Mouse (Mus musculus) c-Kit-positive CD71-positive TER-119-negative erythroid progenitor cells, embryonic 14.5 days (primary cell): ENCODE measurements at regions not wholly inside any gene's neighbourhood (a gene's known extent, or its start where the extent isn't known, plus 50 kb on each side); places are given as distances from the start of the nearest gene placed in this dataset.

Experiments
- DNase-seq: peaks from one replicate; pipeline ENCODE4 v3.0.0-alpha.2; 2013; ENCODE audit warnings: low read depth

DNA sequence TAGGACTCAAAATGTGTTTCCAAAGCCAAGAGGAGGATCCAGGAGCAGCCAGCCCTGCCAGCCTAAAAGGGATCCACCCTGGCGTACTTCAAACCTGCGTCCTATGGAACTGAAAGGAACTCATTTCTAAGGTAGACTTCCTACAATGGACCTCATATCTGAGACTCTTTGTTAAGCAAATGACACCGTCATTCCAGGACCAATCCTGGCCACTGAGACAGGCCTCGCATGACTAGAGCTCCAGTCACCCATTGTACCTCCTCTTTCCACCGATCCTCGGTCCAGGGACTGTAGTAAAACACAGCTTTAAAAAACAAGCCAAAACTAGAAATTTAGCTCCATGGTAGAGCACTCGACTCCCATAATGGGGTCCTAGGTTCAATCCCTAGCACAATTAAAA, 110.4 kb upstream of the Zdhhc25 start:
- DNase-seq = no peak

DNA sequence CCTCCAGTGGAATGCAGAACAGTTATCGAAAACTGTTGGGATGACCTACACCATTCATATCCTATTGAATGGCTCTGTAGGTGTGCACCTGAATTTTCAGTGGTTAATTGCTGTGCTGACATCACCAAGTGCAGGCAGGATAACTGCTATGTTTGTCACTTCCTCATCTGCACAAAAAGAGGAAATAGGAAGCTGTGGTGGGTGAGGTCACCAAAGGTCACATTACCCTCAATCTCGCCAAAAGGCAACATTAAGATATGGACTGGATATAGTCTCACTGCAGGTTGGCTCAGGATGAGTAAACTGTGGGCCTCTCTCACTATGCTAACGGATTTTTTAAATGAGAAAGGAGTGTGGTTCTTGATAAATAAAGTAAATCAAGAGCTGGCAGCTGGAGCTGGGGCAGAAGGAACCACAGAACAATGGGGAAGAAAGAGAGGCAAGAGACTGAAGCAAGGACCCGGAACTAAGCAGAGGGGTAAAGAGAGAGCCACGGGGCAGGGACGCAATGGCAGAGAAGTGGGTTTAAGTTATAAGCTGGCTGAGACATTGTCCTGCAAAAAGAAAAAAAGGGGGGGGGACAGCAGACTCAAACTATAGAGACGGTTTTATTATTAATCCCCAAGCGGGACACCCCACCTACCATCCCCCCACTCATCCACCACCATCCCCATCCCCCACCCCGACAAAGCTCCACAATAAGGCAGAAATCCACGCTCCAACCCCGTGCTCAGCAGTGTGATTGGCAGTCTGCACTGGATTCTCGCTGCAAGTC, 109.6 kb upstream of the Zdhhc25 start:
- DNase-seq = no peak

DNA sequence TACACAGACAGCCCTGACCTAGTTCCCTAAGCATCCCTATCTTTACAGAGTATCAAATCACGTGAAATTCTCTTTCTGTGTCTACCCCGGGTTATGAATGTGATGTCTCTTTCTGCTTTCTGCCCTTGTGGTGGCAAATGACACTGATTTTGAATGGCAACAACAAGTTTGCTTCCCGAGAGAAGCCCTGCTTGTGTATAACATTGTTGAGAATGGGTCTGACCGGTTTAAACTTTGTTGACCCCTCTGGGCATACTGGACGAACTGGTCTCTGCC, 109.1 kb upstream of the Zdhhc25 start:
- DNase-seq = no peak

GRCm38 (mm10) chr15:88497957-88498356, 102.1 kb upstream of the Zdhhc25 start:
- DNase-seq = no peak

- DNase-seq = no peak
Measured at GRCm38 (mm10) chr15:88502311-88502710, 97.8 kb upstream of the Zdhhc25 start.

DNA sequence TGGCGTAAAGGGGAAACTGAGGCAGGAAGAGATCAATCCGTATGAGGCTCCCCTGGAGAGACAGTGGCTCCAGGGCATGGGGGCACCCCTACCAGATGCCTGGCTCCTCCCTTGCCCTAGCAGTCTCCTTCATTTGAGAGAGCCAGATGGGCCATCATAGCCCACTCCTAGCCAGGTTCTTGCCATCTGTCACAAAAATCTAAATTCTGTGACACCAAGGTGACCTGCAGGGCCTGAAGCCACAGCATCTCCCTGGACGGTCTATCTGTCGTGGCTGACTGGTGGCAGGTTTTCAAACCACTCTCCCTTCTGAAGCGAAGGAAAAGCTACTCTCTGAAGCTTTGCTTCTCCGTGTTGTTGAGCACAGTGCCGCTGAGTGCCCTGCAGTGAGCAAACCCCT, 96.2 kb upstream of the Zdhhc25 start:
- DNase-seq = no peak

DNA sequence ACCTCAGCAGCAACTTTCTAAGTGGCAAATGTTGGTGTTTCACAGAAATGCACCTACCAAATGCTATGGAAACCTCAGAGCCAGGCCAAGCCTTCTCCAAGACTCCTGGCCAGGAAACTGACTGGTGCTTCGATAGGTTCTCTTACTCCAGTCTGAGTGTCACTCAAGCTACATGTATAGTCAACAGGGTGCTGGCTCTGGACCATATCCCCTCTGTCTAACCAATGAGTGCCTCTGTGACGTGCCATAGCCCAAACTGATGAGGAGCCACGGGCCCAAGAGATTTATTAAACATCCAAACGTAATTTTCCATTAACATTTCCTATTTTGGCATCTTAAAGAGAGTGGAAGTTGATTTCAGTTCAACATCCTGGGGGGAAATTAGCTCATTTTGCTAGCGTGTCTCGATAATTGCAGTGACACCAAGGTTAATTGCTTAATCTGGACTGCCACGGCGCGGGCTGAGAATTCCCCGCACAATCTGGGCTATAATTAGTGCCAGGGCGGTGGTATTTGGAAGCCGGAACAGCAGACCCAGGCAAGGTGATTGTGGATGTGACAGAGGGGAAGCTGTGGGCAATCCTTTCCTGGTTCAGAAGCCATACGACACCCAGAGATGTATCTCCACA, 94.5 kb upstream of the Zdhhc25 start:
- no peak for DNase-seq

- no peak for DNase-seq
Measured at GRCm38 (mm10) chr15:88507886-88508285, 92.2 kb upstream of the Zdhhc25 start.

GRCm38 (mm10) chr15:88508971-88509370, 91.1 kb upstream of the Zdhhc25 start:
- no peak for DNase-seq

- no peak for DNase-seq
Measured at GRCm38 (mm10) chr15:88509626-88510025, 90.5 kb upstream of the Zdhhc25 start.

DNA sequence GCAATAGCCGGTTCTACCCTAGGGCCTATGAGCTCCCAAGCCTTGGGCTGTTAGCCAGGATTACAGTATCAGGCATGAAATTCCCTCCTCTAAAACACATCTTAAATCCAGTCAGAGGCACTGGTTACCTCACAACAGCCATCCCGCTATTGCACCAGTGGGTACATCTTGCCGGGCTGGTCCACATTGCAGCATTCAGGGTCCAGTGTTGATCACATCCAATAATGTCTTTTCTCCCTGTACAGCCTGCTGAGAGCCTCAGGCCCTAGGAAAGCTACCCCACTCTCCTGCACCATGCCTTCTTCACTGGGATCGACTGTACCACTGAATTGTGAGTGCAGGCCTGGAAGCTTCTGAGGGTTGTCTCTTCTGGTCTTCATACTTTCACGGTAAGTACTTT, 86.0 kb upstream of the Zdhhc25 start:
- DNase-seq = no peak

DNA sequence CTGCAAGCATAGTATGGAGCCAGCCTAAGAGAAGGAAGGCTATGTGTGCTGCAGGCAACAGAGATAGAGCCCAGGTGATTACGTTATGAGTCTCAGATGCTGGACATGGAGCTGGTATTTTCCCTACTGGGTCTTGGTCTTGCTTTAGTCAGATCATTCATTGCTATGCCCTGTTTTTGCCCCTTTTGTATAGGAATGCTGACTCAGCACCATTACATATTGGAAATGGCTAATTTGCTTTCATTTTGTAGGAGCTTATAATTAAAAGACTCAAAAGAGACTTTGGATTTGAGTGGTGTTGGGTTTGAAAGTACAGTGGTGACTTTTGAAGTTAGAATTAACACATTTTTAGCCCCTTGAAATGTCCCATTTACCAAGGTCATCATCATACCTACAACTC, 68.9 kb upstream of the Zdhhc25 start:
- DNase-seq = no peak

- DNase-seq = no peak
Measured at GRCm38 (mm10) chr15:88532008-88532407, 68.1 kb upstream of the Zdhhc25 start.

DNA sequence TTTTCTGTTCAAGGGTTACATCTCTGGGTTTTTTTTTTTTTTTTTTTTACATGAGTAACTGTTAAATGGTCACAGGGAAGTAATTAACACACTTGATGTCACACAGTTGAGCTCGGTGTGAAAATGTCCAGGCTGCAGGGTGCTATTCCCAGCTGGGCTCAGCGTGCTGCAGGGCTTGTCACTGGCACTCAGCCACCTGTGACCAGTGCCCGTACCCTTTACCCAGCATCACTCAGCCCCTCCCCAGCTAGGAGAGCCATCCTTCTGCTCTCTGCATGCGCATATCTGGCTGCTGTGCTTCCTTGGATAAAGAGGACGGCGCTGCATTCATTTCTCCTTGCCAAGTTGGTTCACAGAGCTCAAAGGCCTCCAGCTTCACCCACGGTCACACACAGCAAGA, 66.7 kb upstream of the Zdhhc25 start:
- DNase-seq = no peak

DNA sequence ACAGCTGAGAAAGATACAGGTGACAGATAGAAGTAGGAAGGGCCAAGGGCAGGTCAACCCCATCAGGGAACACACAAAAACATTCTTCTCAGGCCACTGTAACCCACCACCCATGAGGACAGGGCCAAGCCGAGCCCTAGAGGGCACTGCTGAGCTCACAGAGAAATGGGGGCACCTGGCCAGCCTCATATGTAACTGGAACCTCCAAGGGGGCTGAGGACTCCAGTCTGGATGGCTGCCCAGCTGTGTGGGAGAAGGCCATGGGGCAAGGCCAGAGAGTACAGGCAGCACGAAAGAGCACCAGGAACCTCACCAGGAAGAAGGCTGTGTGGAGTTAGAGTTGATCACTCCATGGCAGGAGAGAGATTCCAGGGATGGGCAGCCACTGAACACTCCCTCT, 64.6 kb upstream of the Zdhhc25 start:
- no peak for DNase-seq

- DNase-seq = no peak
Measured at GRCm38 (mm10) chr15:88537190-88537589, 62.9 kb upstream of the Zdhhc25 start.

DNA sequence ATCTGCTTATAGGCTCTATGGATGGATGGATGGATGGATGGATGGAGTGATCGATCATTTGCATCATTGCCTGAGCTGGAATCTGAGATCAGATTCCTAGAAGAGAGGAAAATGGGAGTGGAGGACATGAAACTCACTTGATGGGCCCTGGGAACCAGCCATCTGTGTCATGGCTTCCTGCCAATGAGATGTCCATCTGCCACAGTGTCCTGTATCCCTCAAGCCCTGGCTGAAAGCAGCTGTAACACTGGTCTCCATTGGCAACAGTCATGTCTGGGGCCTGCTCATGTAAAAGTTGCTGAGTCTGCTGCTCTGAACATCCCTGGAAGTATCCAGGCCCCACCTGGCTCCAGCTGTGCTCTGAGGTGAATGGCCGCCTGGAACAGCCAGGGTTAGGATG, 57.5 kb upstream of the Zdhhc25 start:
- no peak for DNase-seq

- DNase-seq = no peak
Measured at GRCm38 (mm10) chr15:88544216-88544615, 55.9 kb upstream of the Zdhhc25 start.

DNA sequence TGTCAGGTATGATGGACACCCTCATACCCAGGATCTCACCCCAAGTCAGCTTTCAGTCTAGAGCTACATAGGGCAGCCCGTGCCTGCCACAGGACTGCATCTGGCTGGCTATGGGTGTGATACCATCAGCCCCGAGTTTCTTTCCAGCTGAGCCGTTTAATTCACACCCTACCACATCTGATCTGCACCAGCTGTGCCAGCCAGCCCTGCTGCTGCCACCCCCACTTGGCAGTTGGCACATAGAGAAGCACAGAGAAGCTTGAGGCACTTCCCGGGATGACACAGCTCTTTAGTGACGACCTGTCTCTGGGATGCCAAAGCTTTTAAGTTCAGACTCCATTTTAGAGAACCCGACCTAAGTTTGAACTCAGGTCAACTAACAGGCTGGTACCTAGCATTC, 51.8 kb upstream of the Zdhhc25 start:
- DNase-seq = no peak
